Mouse (Mus musculus) stomach, embryonic 16.5 days (tissue): Measurements from ENCODE around the gene Camk2b. TPM values are rescaled to one million over a fixed set of nuclear protein-coding genes. Genes with fewer than 3 reads are reported as not detected.

Source experiments
- ATAC-seq: fragments of 200-750 bp; cut with Nextera tagmentation; 2 replicates; pipeline ENCODE4 v1.8.0; 2017; ENCODE audit warnings: moderate number of reproducible peaks, moderate TSS enrichment; ENCODE audit not compliant: insufficient read depth, low FRiP score
- H3K27ac ChIP-seq: fragments of 300-500 bp; sonication (generic); 2 replicates; pipeline ENCODE4 v1.5.1; 2014; ENCODE audit warnings: low read length
- H3K27me3 ChIP-seq: fragments of 300-500 bp; sonication (generic); 2 replicates; pipeline ENCODE4 v1.6.1; 2014; ENCODE audit warnings: low read length, control low read depth, mixed read lengths; ENCODE audit not compliant: control insufficient read depth, insufficient read depth
- H3K36me3 ChIP-seq: fragments of 300-500 bp; sonication (generic); 2 replicates; pipeline ENCODE4 v1.6.1; 2014; ENCODE audit warnings: low read length; ENCODE audit not compliant: control insufficient read depth, insufficient read depth
- H3K4me1 ChIP-seq: fragments of 300-500 bp; sonication (generic); 2 replicates; pipeline ENCODE4 v1.6.1; 2014; ENCODE audit warnings: low read length, control low read depth, mixed read lengths; ENCODE audit not compliant: control insufficient read depth, insufficient read depth
- H3K4me2 ChIP-seq: fragments of 300-500 bp; sonication (generic); 2 replicates; pipeline ENCODE4 v1.6.1; 2014; ENCODE audit warnings: low read depth, low read length, mixed read lengths
- H3K4me3 ChIP-seq: fragments of 300-500 bp; sonication (generic); replicated peaks from 2 replicates; pipeline ENCODE4 v1.5.1; 2014; ENCODE audit warnings: mild to moderate bottlenecking, low read length
- H3K9ac ChIP-seq: fragments of 300-500 bp; sonication (generic); 2 replicates; pipeline ENCODE4 v1.6.1; 2014; ENCODE audit warnings: low read length
- H3K9me3 ChIP-seq: fragments of 300-500 bp; sonication (generic); replicated peaks from 2 replicates; pipeline ENCODE4 v1.6.1; 2016; ENCODE audit warnings: low read length, control low read depth; ENCODE audit not compliant: control insufficient read depth
- WGBS: fragments of 180-500 bp; shearing (Covaris S2); extraction: QIAGEN DNeasy Blood & Tissue Kit; methylation state at CpG from one replicate; pipeline ENCODE4 v1.1.7; 2014; 5-methylcytosine and 5-hydroxymethylcytosine counted together
- polyA plus RNA-seq: library from polyadenylated mRNA; unstranded; fragments of >200 nt; fragmentation: Nextera tagmentation; extraction: Ambion mirVana; gene quantifications from 2 replicates; pipeline ENCODE4 v1.2.1, GENCODE M21; 2015

Camk2b gene
- polyA plus RNA-seq, 1 experiment from 2014 or later, result 6.0 TPM

DNA sequence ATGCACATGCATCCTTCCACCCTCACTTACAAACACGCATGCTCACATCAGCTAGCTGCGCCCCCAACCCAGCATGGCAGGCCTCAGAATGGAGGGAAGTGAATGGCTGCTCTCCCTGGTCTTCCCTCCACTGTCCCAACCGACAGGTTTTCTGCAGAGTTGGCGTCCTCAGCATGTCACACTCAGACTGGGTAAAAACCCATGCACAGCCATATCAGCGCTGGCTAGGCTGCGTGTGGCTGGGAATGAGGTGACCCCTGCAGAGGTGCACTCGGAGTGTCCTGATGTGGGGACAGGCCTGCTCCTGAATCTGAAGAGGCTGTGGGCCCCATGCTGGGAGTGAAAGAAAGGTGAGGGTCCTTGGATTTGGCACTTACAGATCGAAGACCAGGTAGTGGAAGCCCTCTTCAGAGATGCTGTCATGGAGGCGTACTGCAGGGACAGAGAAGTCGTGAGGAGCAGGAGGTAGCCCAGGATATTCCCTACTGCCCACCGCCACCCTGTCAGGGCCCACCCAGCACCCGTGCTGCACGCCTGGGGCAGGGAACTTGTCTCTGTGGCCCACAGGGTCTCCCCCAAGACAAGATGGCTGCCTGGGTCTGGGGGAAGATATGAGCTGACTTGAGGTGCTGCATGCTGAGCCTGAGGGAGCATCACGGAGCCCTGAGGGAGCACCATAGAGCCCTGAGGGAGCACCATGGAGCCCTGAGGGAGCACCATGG is 65.0 kb downstream of the Camk2b start:
- no peak overlapping the region for H3K4me3 ChIP-seq
- WGBS, result 74% methylated on average over 14 of the region's 14 CpGs
- H3K27me3 ChIP-seq, result no peaks in the 10 kb centered on the region
- H3K4me1 ChIP-seq, result peaks cover 28% of the 10 kb centered on the region
- peak overlapping the region; percentile 45 for H3K27ac ChIP-seq
- H3K4me2 ChIP-seq, result no peak overlapping the region
- no peak for ATAC-seq
- H3K9me3 ChIP-seq, result no peaks in the 10 kb centered on the region
- H3K9ac ChIP-seq, result peak overlapping the region; percentile 9
- H3K36me3 ChIP-seq, result no peaks in the 10 kb centered on the region

DNA sequence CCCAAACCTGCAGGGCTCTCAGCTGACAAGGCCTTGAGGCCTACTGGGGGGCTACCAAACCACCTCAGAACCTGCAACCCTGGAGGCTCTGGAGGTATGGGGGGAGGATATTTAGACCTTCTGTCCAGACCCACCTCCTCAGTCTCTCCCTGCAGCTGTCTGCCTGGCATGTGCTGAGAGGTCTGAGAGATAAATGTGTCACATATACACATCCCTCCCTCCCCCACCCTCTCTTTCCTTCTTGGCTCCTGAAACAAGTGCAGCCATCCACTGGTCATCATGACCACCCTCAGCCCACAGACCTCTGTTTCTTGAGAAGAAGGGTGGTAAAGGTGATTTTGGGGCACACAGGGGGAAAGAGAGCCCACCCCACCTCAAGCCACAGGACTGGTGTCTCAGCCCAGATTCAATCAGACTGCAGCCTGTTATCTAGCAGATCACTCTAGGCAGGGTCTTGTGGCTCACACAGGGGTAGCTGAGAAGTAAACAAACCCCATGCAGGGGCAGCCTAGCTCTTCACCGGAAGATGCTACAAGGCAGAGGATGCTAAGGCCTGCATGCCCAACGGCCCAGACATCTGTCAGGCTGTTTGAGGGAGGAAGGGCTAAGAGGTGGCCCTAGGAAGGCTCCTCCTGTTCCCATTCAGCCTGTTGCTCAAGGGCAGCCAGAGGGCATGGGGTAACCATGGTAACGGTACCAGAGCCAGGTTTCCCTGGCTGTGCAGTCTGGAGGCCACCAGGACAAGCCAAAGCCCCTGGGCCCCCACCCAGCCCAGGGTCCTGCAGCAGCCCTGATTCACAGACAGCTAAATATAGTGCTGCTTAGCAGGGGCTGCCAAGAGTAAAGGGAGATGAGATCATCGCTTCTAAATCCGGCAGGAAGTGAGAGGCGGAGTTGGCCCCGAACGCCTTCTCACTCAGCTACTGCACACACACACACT is 66.1 kb downstream of the Camk2b start:
- Histone ChIP-seq H3K36me3 (no peaks in the 10 kb centered on the region), H3K4me1 (peaks cover 28% of the 10 kb centered on the region), H3K27me3 (no peaks in the 10 kb centered on the region), H3K27ac (peak overlapping the region; percentile 92), H3K9me3 (no peaks in the 10 kb centered on the region), H3K4me3 (no peak overlapping the region), H3K9ac (peak overlapping the region; percentile 61), H3K4me2 (no peak overlapping the region)
- peak; percentile 91 for ATAC-seq
- WGBS, result 11% methylated on average over 8 of the region's 8 CpGs

DNA sequence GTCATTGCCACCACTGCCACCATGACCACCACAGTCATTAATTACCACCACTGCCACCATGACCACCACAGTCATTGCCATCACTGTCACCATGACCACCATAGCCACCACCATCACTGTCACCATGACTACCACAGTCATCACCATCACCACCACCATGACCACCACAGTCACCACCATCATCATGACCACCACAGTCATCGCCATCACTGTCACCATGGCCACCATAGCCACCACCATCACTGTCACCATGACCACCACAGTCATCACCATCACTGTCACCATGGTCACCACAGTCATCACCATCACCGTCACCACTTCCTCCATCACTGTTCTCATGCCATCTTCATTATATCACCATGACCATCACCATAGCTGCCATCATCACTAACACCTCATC is 67.7 kb downstream of the Camk2b start:
- ATAC-seq, result no peak
- no peak overlapping the region for H3K4me2 ChIP-seq
- no peak overlapping the region for H3K27ac ChIP-seq
- no peaks in the 10 kb centered on the region for H3K27me3 ChIP-seq
- peaks cover 28% of the 10 kb centered on the region for H3K4me1 ChIP-seq
- no peaks in the 10 kb centered on the region for H3K36me3 ChIP-seq
- no peak overlapping the region for H3K9ac ChIP-seq
- no peak overlapping the region for H3K4me3 ChIP-seq
- H3K9me3 ChIP-seq, result no peaks in the 10 kb centered on the region
- 100% methylated on average over 2 of the region's 2 CpGs for WGBS

DNA sequence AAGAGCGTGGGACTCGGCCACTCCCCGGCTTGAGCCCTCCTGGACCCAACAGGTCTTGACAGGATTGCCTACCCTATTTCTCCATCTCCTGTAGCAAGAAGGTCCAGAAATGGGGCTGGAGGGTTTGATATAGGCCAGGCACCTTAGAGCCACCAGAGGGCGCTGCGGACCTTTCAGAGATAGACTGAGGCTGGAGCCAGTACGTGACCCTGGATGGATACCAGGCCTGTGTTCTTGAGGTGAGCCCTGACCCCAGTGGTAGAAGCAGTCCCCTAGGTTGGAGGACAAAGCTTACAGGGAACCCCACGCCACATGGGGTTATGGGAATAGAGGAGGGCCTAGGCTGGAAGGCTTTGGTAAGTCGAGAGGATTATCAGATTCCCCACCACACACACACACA is 70.2 kb downstream of the Camk2b start:
- Histone ChIP-seq H3K4me2 (no peak overlapping the region), H3K9ac (no peak overlapping the region), H3K4me3 (no peak overlapping the region), H3K27me3 (no peaks in the 10 kb centered on the region), H3K4me1 (peaks cover 13% of the 10 kb centered on the region), H3K27ac (no peak overlapping the region), H3K9me3 (no peaks in the 10 kb centered on the region), H3K36me3 (no peaks in the 10 kb centered on the region)
- 0 out of 2 replicates have a peak, but pooled peaks have one; percentile 24 for ATAC-seq
- WGBS, result 15% methylated on average over 8 of the region's 8 CpGs

DNA sequence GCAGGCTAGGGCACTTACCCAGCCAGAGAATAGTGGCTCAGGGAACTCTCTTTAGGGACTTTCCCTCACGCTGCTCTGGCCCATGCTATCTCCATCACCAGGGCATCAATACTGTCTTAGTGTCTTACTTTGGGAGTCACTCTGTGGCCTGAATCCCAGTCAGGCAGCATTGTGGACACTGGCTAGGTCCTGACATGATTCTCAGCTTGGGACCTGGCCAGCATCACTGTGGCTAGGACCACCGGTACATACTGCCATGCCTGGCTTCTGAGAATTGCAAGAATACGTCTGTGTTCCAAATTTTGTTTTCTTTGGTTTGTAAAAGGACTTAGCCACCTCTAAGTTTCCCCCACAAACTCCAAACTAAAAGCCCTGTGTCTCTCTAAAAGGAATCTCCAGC is 71.3 kb downstream of the Camk2b start:
- Histone ChIP-seq H3K36me3 (no peaks in the 10 kb centered on the region), H3K4me3 (no peak overlapping the region), H3K9ac (no peak overlapping the region), H3K27ac (no peak overlapping the region), H3K4me2 (no peak overlapping the region), H3K4me1 (peaks cover 4% of the 10 kb centered on the region), H3K27me3 (no peaks in the 10 kb centered on the region), H3K9me3 (no peaks in the 10 kb centered on the region)
- ATAC-seq, result no peak
- WGBS, result 78% methylated on average over 3 of the region's 3 CpGs

DNA sequence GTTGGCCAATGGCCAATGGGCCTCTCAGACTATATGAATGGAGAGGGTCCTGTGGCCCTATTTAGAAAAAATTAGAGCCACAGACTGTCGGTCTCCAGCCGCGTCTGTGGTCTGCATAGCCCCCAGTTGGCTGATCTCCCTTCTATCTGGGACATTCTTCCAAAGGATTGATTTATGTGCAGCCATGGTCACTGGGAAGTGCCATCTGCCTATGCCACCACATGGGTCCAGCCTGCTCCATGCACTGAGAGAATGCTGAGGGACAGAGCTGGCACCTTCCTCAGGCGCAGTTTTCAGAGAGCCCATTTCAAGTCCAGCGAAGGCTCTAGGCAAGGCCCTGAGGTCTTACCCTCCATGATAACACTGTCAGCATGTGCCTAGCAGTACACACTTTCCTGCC is 72.0 kb downstream of the Camk2b start:
- no peaks in the 10 kb centered on the region for H3K4me1 ChIP-seq
- no peak overlapping the region for H3K4me2 ChIP-seq
- H3K9me3 ChIP-seq, result no peaks in the 10 kb centered on the region
- no peak overlapping the region for H3K27ac ChIP-seq
- no peak overlapping the region for H3K9ac ChIP-seq
- no peak overlapping the region for H3K4me3 ChIP-seq
- H3K27me3 ChIP-seq, result no peaks in the 10 kb centered on the region
- 93% methylated on average over 5 of the region's 5 CpGs for WGBS
- ATAC-seq, result no peak
- H3K36me3 ChIP-seq, result no peaks in the 10 kb centered on the region

DNA sequence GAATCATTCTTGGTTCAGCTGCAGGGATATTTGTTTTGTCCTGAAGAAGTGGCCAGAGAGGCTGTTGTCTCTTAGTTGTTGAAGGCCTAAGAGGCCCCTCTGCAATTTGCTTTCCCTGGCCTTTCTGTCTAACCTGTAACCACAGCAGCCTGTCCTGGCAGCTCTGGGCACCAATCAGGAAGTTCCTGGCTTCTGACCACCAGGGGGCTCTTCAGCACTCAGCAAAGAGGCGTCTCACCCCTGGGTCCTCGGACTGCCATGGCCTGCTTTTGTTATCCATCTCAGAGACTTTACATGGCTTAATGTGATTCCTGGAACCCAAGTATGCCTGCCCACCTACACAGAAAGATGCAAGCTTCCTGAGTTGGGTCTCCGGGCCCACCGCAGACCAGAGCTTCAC is 75.3 kb downstream of the Camk2b start:
- Histone ChIP-seq H3K9me3 (no peaks in the 10 kb centered on the region), H3K27me3 (no peaks in the 10 kb centered on the region), H3K4me3 (no peak overlapping the region), H3K4me1 (no peaks in the 10 kb centered on the region), H3K27ac (no peak overlapping the region), H3K4me2 (no peak overlapping the region), H3K9ac (no peak overlapping the region), H3K36me3 (no peaks in the 10 kb centered on the region)
- ATAC-seq, result no peak
- WGBS, result 37% methylated on average over 4 of the region's 4 CpGs

DNA sequence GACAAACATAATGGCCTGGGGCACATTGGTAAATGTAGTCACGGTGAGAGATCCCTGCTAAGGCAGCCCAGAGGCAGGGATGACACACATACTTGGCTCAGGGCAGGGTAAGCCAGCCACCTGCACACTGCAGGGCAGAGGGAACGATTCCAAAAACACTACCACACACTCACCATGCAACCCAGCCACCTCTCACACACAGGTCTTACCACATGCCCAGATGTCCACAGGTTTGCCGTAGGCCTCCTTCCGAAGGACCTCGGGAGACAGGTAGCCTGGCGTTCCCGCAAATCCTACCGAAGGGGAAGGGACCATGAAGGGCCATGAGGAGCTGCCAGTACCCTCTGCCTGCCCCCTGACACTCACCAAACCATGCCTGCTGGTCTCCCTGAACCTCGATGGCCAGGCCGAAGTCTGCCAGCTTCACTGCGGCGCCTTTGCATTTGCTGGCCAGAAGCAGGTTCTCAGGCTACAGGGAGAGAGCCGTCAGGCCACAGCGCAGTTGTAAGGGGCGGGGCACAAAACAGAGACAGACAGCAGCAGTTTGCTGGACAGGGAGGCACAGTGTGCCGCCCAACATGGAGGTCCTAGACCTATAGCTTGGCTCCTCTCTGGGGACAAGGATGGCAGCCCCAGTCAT is 76.1 kb downstream of the Camk2b start:
- Histone ChIP-seq H3K4me3 (no peak overlapping the region), H3K9ac (no peak overlapping the region), H3K4me1 (no peaks in the 10 kb centered on the region), H3K4me2 (no peak overlapping the region), H3K36me3 (no peaks in the 10 kb centered on the region), H3K9me3 (no peaks in the 10 kb centered on the region), H3K27ac (no peak overlapping the region), H3K27me3 (no peaks in the 10 kb centered on the region)
- WGBS, result 84% methylated on average over 16 of the region's 16 CpGs
- no peak for ATAC-seq

DNA sequence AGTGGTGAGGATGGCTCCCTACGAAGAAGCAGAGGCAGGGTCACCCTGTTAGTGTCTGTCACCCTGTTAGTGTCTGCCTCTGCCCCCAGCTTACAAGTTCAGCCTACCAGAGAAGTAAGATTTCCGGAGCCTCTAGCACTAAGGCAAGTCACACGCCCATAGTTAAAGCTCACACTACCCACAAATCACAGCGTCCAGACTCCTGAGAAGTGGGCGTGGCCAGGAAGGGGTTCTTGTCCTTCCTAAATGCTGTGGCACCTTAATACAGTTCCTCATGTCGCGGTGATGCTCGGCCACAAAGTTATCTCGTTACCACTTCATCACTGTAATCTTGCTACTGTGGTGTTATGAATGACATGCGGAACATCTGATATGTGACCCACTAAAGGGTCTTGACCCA is 78.0 kb downstream of the Camk2b start:
- no peaks in the 10 kb centered on the region for H3K36me3 ChIP-seq
- H3K4me1 ChIP-seq, result no peaks in the 10 kb centered on the region
- no peak overlapping the region for H3K4me3 ChIP-seq
- WGBS, result 75% methylated on average over 10 of the region's 10 CpGs
- H3K9me3 ChIP-seq, result no peaks in the 10 kb centered on the region
- no peak overlapping the region for H3K4me2 ChIP-seq
- no peak overlapping the region for H3K27ac ChIP-seq
- ATAC-seq, result no peak
- H3K27me3 ChIP-seq, result no peaks in the 10 kb centered on the region
- H3K9ac ChIP-seq, result no peak overlapping the region
